Mouse (Mus musculus) cerebellum, adult 2 months (tissue): ENCODE measurements around the gene Bmpr2. TPM values are rescaled to one million over a fixed set of nuclear protein-coding genes. Genes with fewer than 3 reads are reported as not detected.

Source experiments
- DNase-seq, 2 experiments: peaks; one replicate each; pipeline ENCODE4 v3.0.0; 2021
- H3K27ac ChIP-seq: fragments of 200-500 bp; 2 replicates; pipeline ENCODE4 v1.5.1; 2012; ENCODE audit warnings: low read length, control low read depth, inconsistent platforms; ENCODE audit not compliant: insufficient read depth
- H3K27me3 ChIP-seq: fragments of 200-500 bp; 2 replicates; pipeline ENCODE4 v1.6.1; 2012; ENCODE audit warnings: inconsistent platforms, mild to moderate bottlenecking, low read length, moderate library complexity; ENCODE audit not compliant: control insufficient read depth, insufficient read depth
- H3K4me1 ChIP-seq: fragments of 200-500 bp; 2 replicates; pipeline ENCODE4 v1.6.1; 2011; ENCODE audit warnings: low read length; ENCODE audit not compliant: control insufficient read depth, insufficient read depth
- H3K4me3 ChIP-seq: fragments of 200-500 bp; replicated peaks from 2 replicates; pipeline ENCODE3; 2011; ENCODE audit warnings: mild to moderate bottlenecking, low read depth, low read length, control low read depth; ENCODE audit not compliant: insufficient read depth
- CTCF ChIP-seq: fragments of 200-500 bp; IDR thresholded peaks from 2 replicates; pipeline ENCODE4 v1.5.1; 2011; ENCODE audit warnings: low read depth, mild to moderate bottlenecking, control low read depth, low read length, moderate library complexity, borderline replicate concordance; ENCODE audit not compliant: insufficient read depth
- POLR2A ChIP-seq: fragments of 200-500 bp; IDR thresholded peaks from 2 replicates; pipeline ENCODE4 v1.6.1; 2011; ENCODE audit warnings: low read length, control low read depth, borderline replicate concordance; ENCODE audit not compliant: insufficient read depth
- WGBS: fragments of 180-500 bp; shearing (Covaris S2); methylation state at CpG from one replicate; pipeline ENCODE4 v1.1.7; 2018; 5-methylcytosine and 5-hydroxymethylcytosine counted together
- polyA plus RNA-seq: library from polyadenylated mRNA; depleted of rRNA; stranded (reverse); fragments of >200 nt; gene quantifications from 2 replicates; pipeline ENCODE4 v1.2.3, GENCODE M21; 2012; rRNA removed

The Bmpr2 gene
- polyA plus RNA-seq, 1 experiment, result 22.1 TPM

- Histone ChIP-seq H3K4me3 (no peak overlapping the region), H3K27me3 (no peaks in the 10 kb centered on the region), H3K27ac (no peak overlapping the region), H3K4me1 (peaks cover 13% of the 10 kb centered on the region)
- 88% methylated on average over 2 of the region's 2 CpGs for WGBS
- no peak for DNase-seq
- TF ChIP-seq POLR2A (no peak), CTCF (no peak)
Measured at GRCm38 (mm10) chr1:59924411-59924810, 161.2 kb downstream of the Bmpr2 start.

- whole genome bisulfite sequencing, result 94% methylated on average over 3 of the region's 3 CpGs
- H3K4me3 ChIP-seq, result no peak overlapping the region
- H3K27ac ChIP-seq, result peak overlapping the region; percentile 99
- H3K4me1 ChIP-seq, result peaks cover 13% of the 10 kb centered on the region
- H3K27me3 ChIP-seq, result no peaks in the 10 kb centered on the region
- no peak for TF ChIP-seq POLR2A
- peak in 1 of 2 experiments; percentile 31 for DNase-seq
Measured at GRCm38 (mm10) chr1:59926021-59926672, 162.9 kb downstream of the Bmpr2 start.

- Histone ChIP-seq H3K4me3 (no peak overlapping the region), H3K27me3 (no peaks in the 10 kb centered on the region), H3K4me1 (peaks cover 13% of the 10 kb centered on the region), H3K27ac (peak overlapping the region; percentile 99)
- peak; percentile 63 to 84 for DNase-seq
- 34% methylated on average over 2 of the region's 2 CpGs for WGBS
- TF ChIP-seq POLR2A (no peak), CTCF (no peak)
Measured at GRCm38 (mm10) chr1:59927131-59927680, 164.0 kb downstream of the Bmpr2 start.

Other genes with a start within 250 kb of the Bmpr2 start
- gene Gm973, start 247.1 kb upstream of the Bmpr2 start, polyA plus RNA-seq, result 4.7 and 5.7 TPM in 2 replicates
- 110 and 116 TPM in 2 replicates for gene Sumo1, start 92.6 kb upstream of the Bmpr2 start, polyA plus RNA-seq
- gene Nop58, start 78.4 kb upstream of the Bmpr2 start, polyA plus RNA-seq, result 22.5 and 25.8 TPM in 2 replicates
- 27.8 and 27.9 TPM in 2 replicates for gene Fam117b, start 149.6 kb downstream of the Bmpr2 start, polyA plus RNA-seq